Mouse (Mus musculus) left cerebral cortex, postnatal 14 days (tissue): Measurements from ENCODE around the gene Nfkb1. TPM values are rescaled to one million over a fixed set of nuclear protein-coding genes. Genes with fewer than 3 reads are reported as not detected.

Experiments used
- DNase-seq, 2 experiments: peaks; one replicate each; pipeline ENCODE4 v3.0.0; 2021 to 2022; ENCODE audit warnings: low spot score in 2 of 2, mixed read lengths in 1 of 2
- intact Hi-C: fragments of 180-260 bp; cut with DNase I; formaldehyde crosslinking; loops from one replicate; pipeline ENCODE4 v1.15.1; 2025
- total RNA-seq, 2 experiments: library from RNA; stranded (reverse); gene quantifications; 2 replicates each; pipeline ENCODE4 v1.2.3; 2021

The Nfkb1 gene
- total RNA-seq, 2 experiments from 2014 or later = 17.2 to 18.1 TPM

DNA sequence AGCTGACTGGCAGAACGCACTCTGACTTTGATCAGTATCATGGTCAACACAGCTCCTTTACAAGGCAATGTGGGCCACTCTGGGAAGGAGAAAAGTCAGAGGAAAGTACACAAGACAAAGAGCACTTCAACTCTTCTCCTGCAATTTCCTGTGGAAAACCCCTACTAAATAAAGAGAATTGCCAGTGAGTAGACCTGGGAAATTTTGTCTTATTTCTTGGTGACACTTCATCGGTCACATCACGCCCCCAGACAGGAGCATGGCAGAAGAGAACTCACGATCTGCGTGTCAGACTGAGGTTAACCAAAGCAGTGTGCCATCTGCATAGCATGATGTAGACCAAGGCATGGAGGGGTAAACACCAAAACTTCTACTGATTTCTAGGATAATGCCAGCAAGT, 51.1 kb downstream of the Nfkb1 start:
- intact Hi-C loops = no loop called here
- no peak for DNase-seq

GRCm38 (mm10) chr3:135637592-135637991, 53.8 kb downstream of the Nfkb1 start:
- intact Hi-C loops = no loop called here
- no peak for DNase-seq

- intact Hi-C loops = no loop called here
- no peak for DNase-seq
These were observed 54.9 kb downstream of the Nfkb1 start for GRCm38 (mm10) chr3:135636454-135636853.

- intact Hi-C loops = no loop called here
- DNase-seq = no peak
These were observed 55.5 kb downstream of the Nfkb1 start for GRCm38 (mm10) chr3:135635646-135636434.

DNA sequence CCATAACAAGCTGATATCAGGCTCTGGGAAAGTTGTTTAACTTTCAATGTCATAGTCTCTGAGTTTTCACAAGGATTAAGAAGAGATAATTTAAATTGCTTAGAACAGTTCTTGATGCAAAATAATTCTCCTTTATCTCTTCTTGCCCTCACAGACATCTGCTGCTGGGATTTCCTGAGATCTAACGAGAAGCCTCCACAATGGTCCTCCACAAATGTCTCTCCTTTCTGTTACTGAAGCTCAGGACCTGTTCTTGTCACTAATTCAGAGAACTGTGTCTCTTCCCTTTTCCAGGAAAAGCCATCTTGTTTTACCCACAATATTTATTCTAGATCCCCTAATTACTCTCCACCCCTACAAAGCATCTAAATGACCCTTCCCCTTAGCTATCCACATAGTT, 56.3 kb downstream of the Nfkb1 start:
- intact Hi-C loops = no loop called here
- DNase-seq = no peak

DNA sequence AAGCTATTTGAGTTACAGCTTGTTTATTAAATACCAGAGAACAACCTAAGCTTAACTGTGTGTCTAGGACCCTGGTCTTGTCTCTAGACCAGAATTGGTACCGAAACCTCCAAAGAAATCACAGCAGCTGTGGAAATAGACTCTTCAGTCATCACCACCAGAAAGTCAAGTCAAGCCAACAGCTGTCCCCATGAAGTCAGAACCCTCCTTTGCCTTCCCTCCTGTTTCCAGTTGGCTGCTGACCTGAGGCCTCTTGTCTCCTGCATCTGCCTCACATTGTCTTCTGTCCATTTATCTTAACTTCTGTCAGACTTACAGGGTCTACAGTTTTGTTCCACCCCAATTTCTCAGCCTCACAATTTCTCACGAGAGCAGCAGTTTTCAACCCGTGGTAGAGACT, 57.1 kb downstream of the Nfkb1 start:
- intact Hi-C loops = no loop called here
- DNase-seq = no peak

DNA sequence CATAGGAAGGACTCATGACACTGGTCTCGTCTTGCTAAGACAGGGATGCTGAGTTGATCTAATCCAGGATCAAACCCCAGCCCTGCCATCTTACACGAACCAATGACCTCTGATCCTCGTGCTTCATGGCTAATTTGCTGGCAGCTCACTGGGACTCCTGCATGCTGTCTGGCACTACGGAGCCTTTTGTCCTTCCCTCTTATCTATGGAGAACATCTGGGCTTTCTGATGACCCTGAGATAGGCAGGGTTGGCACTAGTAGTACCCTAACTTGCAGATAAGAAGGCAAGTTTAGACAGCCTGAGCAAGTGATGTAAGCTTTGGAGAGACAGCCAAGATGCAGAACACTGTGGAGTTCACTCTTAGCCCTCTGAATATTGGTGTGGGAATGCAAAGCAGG, 59.5 kb downstream of the Nfkb1 start:
- intact Hi-C loops = no loop called here
- DNase-seq = no peak

GRCm38 (mm10) chr3:135631096-135631457, 60.3 kb downstream of the Nfkb1 start:
- intact Hi-C loops = no loop called here
- peak in 1 of 2 experiments; percentile 34 for DNase-seq

DNA sequence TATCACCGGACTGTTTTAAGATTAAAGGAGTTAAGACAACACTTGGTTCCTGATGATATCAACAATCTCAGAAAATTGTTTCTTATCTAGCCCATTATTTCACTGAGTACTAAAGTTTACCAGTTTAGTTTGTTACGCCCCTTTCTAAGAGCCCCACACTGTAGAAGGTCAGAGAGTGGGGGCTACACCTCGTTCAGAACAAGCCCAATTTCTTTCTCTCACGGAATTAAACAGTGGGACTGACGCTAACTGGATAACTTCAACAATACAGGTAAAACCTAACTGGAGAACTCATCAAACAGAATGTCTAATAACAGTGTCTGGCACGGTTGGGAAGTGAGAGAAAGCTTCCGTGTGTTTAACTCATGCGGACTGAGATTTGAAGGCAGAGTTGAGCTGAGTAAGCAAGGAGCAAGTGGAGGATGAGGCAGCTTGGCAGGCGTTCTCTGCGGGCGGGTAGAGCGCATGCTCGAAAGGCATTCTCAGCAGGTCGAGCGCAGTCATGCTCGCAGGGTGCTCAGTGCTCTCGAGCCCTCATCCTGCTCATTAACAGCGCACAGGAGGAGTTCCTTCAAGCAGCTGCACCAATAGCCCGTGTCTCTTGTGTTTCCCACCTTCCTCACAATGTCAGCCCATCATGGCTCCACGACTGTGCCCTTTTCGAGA, 60.8 kb downstream of the Nfkb1 start:
- intact Hi-C loops = no loop called here
- peak; percentile 23 to 49 for DNase-seq

DNA sequence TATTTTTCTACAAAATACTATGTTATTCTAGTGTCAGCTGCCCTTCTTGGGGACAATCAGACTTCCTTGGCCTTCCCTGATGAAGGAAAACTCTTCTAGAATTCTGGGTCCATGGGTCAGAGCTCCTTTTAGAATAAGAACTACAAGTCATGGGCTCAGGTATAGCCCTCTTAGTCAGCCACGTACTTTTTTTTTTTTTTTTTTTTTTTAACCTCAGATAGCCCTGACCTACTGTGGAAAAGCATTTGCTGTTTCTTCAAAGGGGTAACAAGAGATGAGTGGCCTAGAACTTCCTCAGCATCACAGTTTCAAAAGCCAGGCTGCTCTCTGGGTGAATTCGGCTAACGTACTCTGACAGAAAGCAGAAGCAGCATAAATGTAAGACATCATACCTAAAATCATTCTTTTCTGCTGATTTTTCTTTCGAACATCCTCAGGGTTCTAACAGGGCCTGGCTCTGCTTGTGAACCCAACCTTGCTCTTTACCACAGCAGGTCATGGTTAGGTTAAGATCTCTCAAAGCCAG, 61.5 kb downstream of the Nfkb1 start:
- intact Hi-C loops = no loop called here
- no peak for DNase-seq

DNA sequence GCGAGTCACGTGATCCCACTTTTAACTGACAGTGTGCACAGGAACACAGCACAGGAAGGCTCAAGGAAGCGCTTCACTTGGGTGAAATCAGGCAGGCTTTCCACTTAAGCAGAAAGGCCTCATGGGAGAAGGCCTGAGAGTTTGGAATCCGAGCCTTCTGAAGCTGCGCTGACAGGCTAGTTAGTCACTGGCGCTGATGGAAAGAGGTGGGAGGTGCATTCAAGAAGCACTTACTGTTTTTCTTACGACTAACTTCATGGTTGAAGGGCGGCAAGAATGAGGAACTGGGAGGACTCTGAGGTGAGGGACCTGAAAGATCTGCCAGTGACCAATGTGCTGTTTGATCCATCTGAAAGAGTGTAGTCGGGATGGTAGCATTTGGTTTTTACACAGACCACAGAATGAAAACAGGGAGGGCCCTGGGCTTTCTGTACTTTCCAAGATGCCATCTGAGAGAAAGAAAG, 62.6 kb downstream of the Nfkb1 start:
- intact Hi-C loops = no loop called here
- no peak for DNase-seq

DNA sequence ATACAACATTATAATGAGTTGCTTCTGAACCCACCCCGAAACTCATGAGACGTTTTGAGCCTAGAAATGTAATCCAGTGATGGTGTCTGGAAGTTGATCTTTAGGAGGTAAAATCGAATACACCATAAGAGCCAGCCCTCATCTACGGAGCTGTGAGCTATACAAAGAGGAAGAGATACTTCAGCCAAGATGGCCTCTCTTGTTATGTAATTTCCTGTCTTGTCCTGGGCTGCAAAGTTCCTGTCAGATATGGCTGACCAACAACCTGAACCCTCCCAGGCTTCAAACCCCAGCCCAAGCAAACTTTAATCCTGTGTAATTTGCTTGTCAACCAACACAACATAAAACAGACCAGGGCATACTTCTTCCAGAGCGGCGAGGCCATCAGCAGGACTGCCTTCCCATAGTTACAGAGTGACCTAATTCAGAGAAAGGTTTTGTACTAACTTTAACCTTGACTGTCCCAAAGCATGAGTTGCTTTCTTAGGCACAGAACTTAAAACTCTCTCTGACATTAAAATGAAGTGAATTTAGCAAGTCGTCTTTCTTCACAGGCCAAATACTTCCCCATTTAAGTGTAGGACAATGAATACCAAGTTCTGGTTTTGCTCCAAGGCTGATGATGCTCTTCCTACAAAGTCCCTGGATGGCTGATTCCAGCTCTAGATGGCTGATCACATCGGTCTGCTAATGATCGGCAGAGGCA, 63.2 kb downstream of the Nfkb1 start:
- DNase-seq = no peak
- intact Hi-C loops = no loop called here

DNA sequence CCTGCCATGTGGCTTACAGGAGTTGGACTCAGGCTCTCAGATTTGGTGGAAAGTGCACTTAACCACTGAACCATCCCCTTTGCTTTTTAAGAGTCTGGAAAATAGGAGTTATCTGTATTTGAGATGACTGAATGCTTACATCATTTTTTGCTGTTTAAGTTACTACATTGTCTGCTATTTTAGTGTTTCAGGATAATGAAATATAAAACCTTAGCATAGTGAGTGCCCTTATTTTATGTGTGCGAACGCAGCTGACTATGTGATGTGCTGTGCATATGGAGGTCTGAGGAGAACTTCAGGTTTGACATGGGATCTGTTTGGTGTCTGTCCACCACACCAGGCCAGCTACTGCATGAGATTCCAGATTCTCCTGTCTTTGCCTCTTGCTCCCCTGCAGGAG, 66.1 kb downstream of the Nfkb1 start:
- intact Hi-C loops = no loop called here
- DNase-seq = no peak

GRCm38 (mm10) chr3:135616730-135617129, 74.6 kb downstream of the Nfkb1 start:
- no peak for DNase-seq
- intact Hi-C loops = no loop called here

DNA sequence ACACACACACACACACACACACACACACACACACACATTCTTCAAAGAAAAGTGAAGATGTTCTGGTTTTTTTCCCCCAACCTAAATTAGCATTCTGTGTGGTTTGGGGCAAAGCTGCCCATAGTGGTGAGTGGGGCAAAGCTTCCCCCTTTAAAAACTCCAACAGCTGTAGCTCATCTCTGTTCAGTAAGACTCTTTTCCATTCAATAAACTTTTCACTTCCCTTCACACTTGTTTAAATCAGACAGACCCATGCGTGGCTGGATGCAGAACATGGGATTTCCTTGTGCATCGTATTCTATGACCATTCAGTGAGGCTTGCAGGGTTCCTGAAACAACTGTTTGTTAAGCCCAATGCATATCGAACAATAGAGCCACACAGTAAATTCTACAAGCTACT, 77.0 kb downstream of the Nfkb1 start:
- intact Hi-C loops = no loop called here
- DNase-seq = no peak

DNA sequence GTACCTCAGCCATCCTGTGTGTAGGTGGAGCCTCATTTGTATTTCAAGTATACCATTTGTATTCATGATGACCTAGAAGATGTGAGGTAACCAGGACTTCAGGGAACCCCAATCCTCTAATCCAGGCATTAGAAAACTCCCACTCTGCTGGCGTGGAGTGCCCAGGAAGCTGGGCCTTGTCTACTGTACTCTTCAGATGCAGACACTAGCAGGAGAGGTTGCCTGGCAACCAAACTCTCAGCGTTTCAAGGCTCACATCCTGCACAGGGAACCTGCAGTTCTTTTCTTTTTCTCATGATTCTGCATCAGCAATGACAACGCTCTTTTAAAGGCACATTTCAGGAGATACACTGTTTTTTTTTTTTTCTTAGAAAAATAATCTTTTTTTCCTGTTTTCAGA, 81.1 kb downstream of the Nfkb1 start:
- intact Hi-C loops = no loop called here

DNA sequence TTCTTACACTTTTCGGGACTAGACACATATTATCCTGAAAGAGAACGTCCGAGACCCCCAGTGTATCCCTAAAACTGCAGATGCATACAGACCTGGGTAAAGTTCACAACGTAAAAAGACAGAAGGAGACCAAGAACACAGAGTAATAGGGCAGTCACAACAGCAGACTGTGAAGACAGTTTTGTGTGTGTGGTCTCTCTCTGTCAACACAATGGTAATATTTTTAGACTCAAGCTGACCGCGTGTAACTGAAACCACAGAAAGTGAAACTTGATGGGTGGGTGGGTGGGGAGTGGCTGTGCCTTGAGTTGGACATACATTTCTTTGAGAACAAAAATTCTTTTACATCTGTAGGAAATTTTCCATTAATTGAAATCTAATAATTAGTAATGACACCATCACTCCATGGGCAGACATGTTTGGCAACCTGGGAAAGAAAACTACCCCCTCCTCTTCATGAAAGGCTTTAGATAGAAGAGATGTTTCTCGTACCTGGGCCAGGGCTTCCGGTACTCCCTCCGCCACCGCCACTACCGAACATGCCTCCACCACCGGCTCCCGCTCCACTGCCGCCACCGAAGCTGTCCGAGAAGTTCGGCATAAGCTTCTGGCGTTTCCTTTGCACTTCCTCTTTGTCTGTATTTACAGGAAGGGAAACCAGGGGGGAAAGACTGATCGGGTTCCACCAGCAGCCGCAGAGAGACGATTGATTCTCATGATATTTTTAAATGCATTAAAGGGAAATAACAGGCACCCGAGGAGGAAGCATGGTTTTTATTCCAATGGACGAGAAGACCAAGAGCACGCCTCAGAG, 83.5 kb downstream of the Nfkb1 start:
- intact Hi-C loops = no loop called here
- DNase-seq = no peak

More for the DNA sequence above, 81.1 kb downstream of the Nfkb1 start:
- DNase-seq = peak; percentile 78 to 92

DNA sequence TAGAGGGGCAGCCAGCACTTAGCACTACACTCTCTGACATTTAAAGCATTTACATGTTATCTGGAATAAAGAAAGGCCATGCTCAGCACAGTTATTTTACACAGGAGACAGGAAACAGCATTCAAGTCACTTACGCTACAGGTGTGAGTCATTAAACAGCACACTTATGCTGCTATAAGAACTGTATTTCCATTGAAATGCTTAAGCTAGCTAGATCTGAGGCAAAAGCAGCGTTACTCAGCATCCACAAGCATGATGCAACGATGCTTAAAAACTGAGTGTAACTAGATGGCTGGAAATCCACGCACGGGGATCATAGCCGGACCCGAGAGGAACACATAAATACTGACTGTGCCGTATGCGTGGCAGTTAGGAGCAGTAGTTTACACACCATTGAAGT, 84.3 kb downstream of the Nfkb1 start:
- intact Hi-C loops = no loop called here
- DNase-seq = no peak

GRCm38 (mm10) chr3:135606592-135606991, 84.8 kb downstream of the Nfkb1 start:
- DNase-seq = no peak
- intact Hi-C loops = no loop called here
